Mouse (Mus musculus) layer of hippocampus, adult 11-12 months (tissue): Measurements from ENCODE around the gene Rsph4a.
"Not testable (repeated sequence)": the region's sequence is repeated elsewhere in the genome, so short reads cannot be mapped to it uniquely, and the experiment has no call there.

Experiments
- DNase-seq: peaks from one replicate; pipeline ENCODE4 v3.0.0; 2022; ENCODE audit warnings: low spot score

The Rsph4a gene

GRCm38 (mm10) chr10:33904530-33905481, at the start of gene Rsph4a:
TSS of gene Rsph4a (plus strand) at chr10:33905111.
- DNase-seq = peak; percentile 71

- DNase-seq = no peak
Observed at GRCm38 (mm10) chr10:33857421-33857820, 47.5 kb upstream of the Rsph4a start, which contains the start of gene Sult3a1. TSS of gene Sult3a1 (plus strand) at chr10:33857721.

- DNase-seq = no peak
Observed at GRCm38 (mm10) chr10:33865994-33866393, 38.9 kb upstream of the Rsph4a start.

- DNase-seq = no peak
Observed at GRCm38 (mm10) chr10:33870441-33870840, 34.5 kb upstream of the Rsph4a start.

- no peak for DNase-seq
Observed at GRCm38 (mm10) chr10:33872672-33873398, 32.1 kb upstream of the Rsph4a start.

- not testable (repeated sequence) for DNase-seq
Observed at GRCm38 (mm10) chr10:33882411-33882810, 22.5 kb upstream of the Rsph4a start.

GRCm38 (mm10) chr10:33901520-33901919, 3.4 kb upstream of the Rsph4a start:
- DNase-seq = not testable (repeated sequence)

GRCm38 (mm10) chr10:33905489-33905888, 578 bp downstream of the Rsph4a start:
- no peak for DNase-seq

GRCm38 (mm10) chr10:33940702-33941101, 35.8 kb downstream of the Rsph4a start:
- no peak for DNase-seq

GRCm38 (mm10) chr10:33945390-33945789, 40.5 kb downstream of the Rsph4a start:
- no peak for DNase-seq

GRCm38 (mm10) chr10:33946336-33946735, 41.4 kb downstream of the Rsph4a start:
- DNase-seq = peak; percentile 8

GRCm38 (mm10) chr10:33950803-33951583, 46.1 kb downstream of the Rsph4a start, which contains the start of gene Zup1:
TSS of gene Zup1 (minus strand) at chr10:33951269.
- DNase-seq = peak; percentile 82

GRCm38 (mm10) chr10:33952509-33952908, 47.6 kb downstream of the Rsph4a start:
- no peak for DNase-seq
